19 mouse cellular contexts compared by ENCODE assay signal in genomic region chr13:19407953-19408352, GRCm38 (mm10). TPM values are rescaled to one million over a fixed set of nuclear protein-coding genes. Genes with fewer than 3 reads are reported as not detected.
DNase-seq lines count a peak whose midpoint lies in the region; ATAC-seq and TF ChIP-seq lines count a peak whose summit lies in the region.
"Had no signal": no experiment of that assay in that cellular context is flagged by ENCODE, and none has a peak within 500 bp of the region (broad histone marks: within the 10 kb centered on the region; RNA-seq: fewer than 3 reads in every experiment).

No protein-coding gene starts in this region.

- TF ChIP-seq CTCF in intestine, postnatal 0 days (IDR thresholded peaks at IDR 0.05; ENCODE audit: low read depth) = no peak

- no peaks in the 10 kb centered on the region for H3K36me3 ChIP-seq in intestine, embryonic 15.5 days
- H3K36me3 ChIP-seq in intestine, postnatal 0 days (ENCODE audit: control insufficient read depth, insufficient read depth) = no peaks in the 10 kb centered on the region
- H3K36me3 ChIP-seq in intestine, embryonic 16.5 days (ENCODE audit: control insufficient read depth, insufficient read depth, low read length) = no peaks in the 10 kb centered on the region
- H3K36me3 ChIP-seq: G1E had no signal

- no peak for DNase-seq in thymus, postnatal 36 days
- DNase-seq: adrenal gland, adult 2 months; adrenal gland, adult 8-10 months; adrenal gland, postnatal 10 days; adrenal gland, postnatal 14 days; adrenal gland, postnatal 25 days; adrenal gland, postnatal 36 days; B cell, adult 2 months; cerebellum, adult 11 months; cerebellum, adult 11-12 months; cerebellum, adult 18-20 months had no signal

- no peaks in the 10 kb centered on the region for H3K27me3 ChIP-seq in intestine, embryonic 15.5 days (replicated peaks)
- H3K27me3 ChIP-seq in intestine, postnatal 0 days (replicated peaks; ENCODE audit: control insufficient read depth, insufficient read depth, low read length) = no peaks in the 10 kb centered on the region
- H3K27me3 ChIP-seq in intestine, embryonic 16.5 days (replicated peaks; ENCODE audit: control insufficient read depth, insufficient read depth, low read length) = no peaks in the 10 kb centered on the region
- H3K27me3 ChIP-seq: CH12.LX had no signal

- H3K9me3 ChIP-seq in intestine, embryonic 15.5 days = no peaks in the 10 kb centered on the region
- H3K9me3 ChIP-seq in intestine, postnatal 0 days (ENCODE audit: control insufficient read depth) = no peaks in the 10 kb centered on the region
- H3K9me3 ChIP-seq in intestine, embryonic 16.5 days (ENCODE audit: control insufficient read depth, low read length) = no peaks in the 10 kb centered on the region
- H3K9me3 ChIP-seq: G1E had no signal

- H3K27ac ChIP-seq in intestine, embryonic 15.5 days = no peak overlapping the region
- H3K27ac ChIP-seq in intestine, postnatal 0 days (ENCODE audit: low read depth, low read length) = no peak overlapping the region
- no peak overlapping the region for H3K27ac ChIP-seq in intestine, embryonic 16.5 days (ENCODE audit: low read length)

- no peak overlapping the region for H3K4me3 ChIP-seq in intestine, embryonic 15.5 days (replicated peaks)
- H3K4me3 ChIP-seq in intestine, postnatal 0 days (ENCODE audit: low read depth, low read length) = no peak overlapping the region
- no peak overlapping the region for H3K4me3 ChIP-seq in intestine, embryonic 16.5 days (ENCODE audit: low read length)

- H3K4me2 ChIP-seq in intestine, embryonic 15.5 days (replicated peaks) = no peak overlapping the region
- H3K4me2 ChIP-seq in intestine, postnatal 0 days (replicated peaks; ENCODE audit: low read depth) = no peak overlapping the region
- H3K4me2 ChIP-seq in intestine, embryonic 16.5 days (ENCODE audit: low read depth, low read length) = no peak overlapping the region

- no peak overlapping the region for H3K9ac ChIP-seq in intestine, embryonic 15.5 days
- H3K9ac ChIP-seq in intestine, postnatal 0 days (ENCODE audit: low read depth, low read length) = no peak overlapping the region
- no peak overlapping the region for H3K9ac ChIP-seq in intestine, embryonic 16.5 days (ENCODE audit: low read depth, low read length)

- WGBS in intestine, embryonic 15.5 days = 90% methylated on average over 2 of the region's 2 CpGs
- WGBS in intestine, postnatal 0 days = 74% methylated on average over 2 of the region's 2 CpGs
- WGBS in intestine, embryonic 16.5 days = 88% methylated on average over 2 of the region's 2 CpGs

- no peaks in the 10 kb centered on the region for H3K4me1 ChIP-seq in intestine, embryonic 15.5 days (replicated peaks)
- H3K4me1 ChIP-seq in intestine, postnatal 0 days (replicated peaks; ENCODE audit: control insufficient read depth, insufficient read depth, low read length) = no peaks in the 10 kb centered on the region
- no peaks in the 10 kb centered on the region for H3K4me1 ChIP-seq in intestine, embryonic 16.5 days (ENCODE audit: control insufficient read depth, insufficient read depth, low read length)

- peak; percentile 63; the same call in 1 of the 2 replicates for ATAC-seq in intestine, embryonic 15.5 days
- ATAC-seq in intestine, postnatal 0 days = no peak
- ATAC-seq in intestine, embryonic 16.5 days = peak; percentile 62
- ATAC-seq: activated CD4-positive, CD25-positive, alpha-beta regulatory T cell, adult 4 months; CD4-positive, CD25-positive, alpha-beta regulatory T cell, adult 4 months; Patski had no signal

RNA-seq across cellular contexts. Expression of gene Stard3nl, which starts 12.4 kb away (rescaled TPM):
- 90.0 and 95.1 TPM in 2 replicates for polyA plus RNA-seq in intestine, embryonic 15.5 days (2015; fragmentation: Nextera tagmentation; extraction: Ambion mirVana)
- 79.6 and 82.2 TPM in 2 replicates for polyA plus RNA-seq in intestine, postnatal 0 days (2015; fragmentation: Nextera tagmentation; extraction: Ambion mirVana)
- 86.5 and 94.8 TPM in 2 replicates for polyA plus RNA-seq in intestine, embryonic 16.5 days (2015; fragmentation: Nextera tagmentation; extraction: Ambion mirVana)
